Mouse (Mus musculus): ENCODE measurements around the gene Ralgds. TPM values are rescaled to one million over a fixed set of nuclear protein-coding genes. Genes with fewer than 3 reads are reported as not detected.

Ralgds gene
- total and polyA plus RNA-seq, 3 experiments = 4.1 to 11.4 (median 6.6) TPM

GRCm38 (mm10) chr2:28588574-28588973 is 75.6 kb downstream of the Ralgds start:
- Histone ChIP-seq H3K79me2 (replicated peaks; ENCODE audit: control insufficient read depth, extremely low read depth, insufficient read depth, poor library complexity, severe bottlenecking) (no peaks in the 10 kb centered on the region), H3K36me3 (replicated peaks in 1 of 2; ENCODE audit: control insufficient read depth in 1 of 2, insufficient read depth in 1 of 2, low read length in 1 of 2) (no peaks in the 10 kb centered on the region), H3K27me3 (replicated peaks) (peaks cover 9% of the 10 kb centered on the region), H3K9me3 (replicated peaks; ENCODE audit: low read length) (no peaks in the 10 kb centered on the region), H3K4me2 (ENCODE audit: insufficient read depth, low read depth, poor library complexity, severe bottlenecking) (no peak overlapping the region), H3K4me3 (replicated peaks in 1 of 3; ENCODE audit: low read depth in 2 of 3, low read length in 2 of 3, poor library complexity in 1 of 3) (no peak overlapping the region), H3K9ac (ENCODE audit: insufficient read depth, low read depth) (no peak overlapping the region), H3K27ac (ENCODE audit: insufficient read depth, low read depth) (no peak overlapping the region), H3K4me1 (ENCODE audit: control insufficient read depth in 1 of 2, insufficient read depth in 2 of 2) (peaks cover 15 to 22% of the 10 kb centered on the region in 2 experiments)
- dilution Hi-C loops (cut with MboI; ENCODE audit: extremely low pct_ligation_motif_present, extremely low pct_unique_long_range_greater_than_20kb, low sequenced_read_pairs) (no loop called here), in situ Hi-C loops (cut with MboI; ENCODE audit: low pct_ligation_motif_present, low pct_unique_long_range_greater_than_20kb, low sequenced_read_pairs) (no loop called here)
- DNase-seq (ENCODE audit: extremely low read depth) = no peak
- TF ChIP-seq TBP (conservative IDR thresholded peaks at IDR 0.05; ENCODE audit: low read depth, low read length) = no peak
- no peak for TF ChIP-seq UBTF (IDR thresholded peaks at IDR 0.05; ENCODE audit: low read depth, low read length)
- no peak for TF ChIP-seq USF1 (IDR thresholded peaks at IDR 0.05; ENCODE audit: low read depth, low read length)

- no peak overlapping the region for H3K27ac ChIP-seq (ENCODE audit: insufficient read depth, low read depth)
- no peak for DNase-seq (ENCODE audit: extremely low read depth)
- no peak overlapping the region for H3K4me2 ChIP-seq (ENCODE audit: insufficient read depth, low read depth, poor library complexity, severe bottlenecking)
- in situ Hi-C loops (cut with MboI; ENCODE audit: low pct_ligation_motif_present, low pct_unique_long_range_greater_than_20kb, low sequenced_read_pairs) (loop anchor here (5.0 kb wide), 1 partner anchor 36 kb away; no protein-coding TSS in a partner anchor), dilution Hi-C loops (cut with MboI; ENCODE audit: extremely low pct_ligation_motif_present, extremely low pct_unique_long_range_greater_than_20kb, low sequenced_read_pairs) (no loop called here)
- H3K27me3 ChIP-seq (replicated peaks) = peaks cover 18% of the 10 kb centered on the region
- no peak overlapping the region for H3K9ac ChIP-seq (ENCODE audit: insufficient read depth, low read depth)
- H3K36me3 ChIP-seq (replicated peaks in 1 of 2; ENCODE audit: control insufficient read depth in 1 of 2, insufficient read depth in 1 of 2, low read length in 1 of 2) = no peaks in the 10 kb centered on the region
- no peaks in the 10 kb centered on the region for H3K79me2 ChIP-seq (replicated peaks; ENCODE audit: control insufficient read depth, extremely low read depth, insufficient read depth, poor library complexity, severe bottlenecking)
- TF ChIP-seq POLR2A (IDR thresholded peaks at IDR 0.05; ENCODE audit: low read depth, low read length) = no peak
- no peak for TF ChIP-seq TBP (conservative IDR thresholded peaks at IDR 0.05; ENCODE audit: low read depth, low read length)
- TF ChIP-seq MYC (IDR thresholded peaks at IDR 0.05; ENCODE audit: low read depth, low read length) = no peak
- H3K4me1 ChIP-seq (ENCODE audit: control insufficient read depth in 1 of 2, insufficient read depth in 2 of 2) = peaks cover 9 to 14% of the 10 kb centered on the region in 2 experiments
- no peak overlapping the region for H3K4me3 ChIP-seq (replicated peaks in 1 of 3; ENCODE audit: low read depth in 2 of 3, low read length in 2 of 3, poor library complexity in 1 of 3)
- no peaks in the 10 kb centered on the region for H3K9me3 ChIP-seq (replicated peaks; ENCODE audit: low read length)
Observed at GRCm38 (mm10) chr2:28591479-28591878, 78.6 kb downstream of the Ralgds start.

GRCm38 (mm10) chr2:28592809-28593208 is 79.9 kb downstream of the Ralgds start:
- in situ Hi-C loops (cut with MboI; ENCODE audit: low pct_ligation_motif_present, low pct_unique_long_range_greater_than_20kb, low sequenced_read_pairs) = loop anchor here (5.0 kb wide), 1 partner anchor 34 kb away; no protein-coding TSS in a partner anchor
- Histone ChIP-seq H3K36me3 (replicated peaks in 1 of 2; ENCODE audit: control insufficient read depth in 1 of 2, insufficient read depth in 1 of 2, low read length in 1 of 2) (no peaks in the 10 kb centered on the region), H3K9me3 (replicated peaks; ENCODE audit: low read length) (peaks cover 5% of the 10 kb centered on the region), H3K4me1 (ENCODE audit: control insufficient read depth in 1 of 2, insufficient read depth in 2 of 2) (peaks cover 3 to 4% of the 10 kb centered on the region in 2 experiments; a peak in 2 of 4 replicates), H3K27me3 (replicated peaks) (peaks cover 18% of the 10 kb centered on the region), H3K9ac (ENCODE audit: insufficient read depth, low read depth) (no peak overlapping the region), H3K4me2 (ENCODE audit: insufficient read depth, low read depth, poor library complexity, severe bottlenecking) (peak overlapping the region; percentile 88), H3K4me3 (replicated peaks in 1 of 3; ENCODE audit: low read depth in 2 of 3, low read length in 2 of 3, poor library complexity in 1 of 3) (no peak overlapping the region), H3K27ac (ENCODE audit: insufficient read depth, low read depth) (no peak overlapping the region), H3K79me2 (replicated peaks; ENCODE audit: control insufficient read depth, extremely low read depth, insufficient read depth, poor library complexity, severe bottlenecking) (no peaks in the 10 kb centered on the region)
- peak; percentile 69 for DNase-seq (ENCODE audit: extremely low read depth)
- dilution Hi-C loops (cut with MboI; ENCODE audit: extremely low pct_ligation_motif_present, extremely low pct_unique_long_range_greater_than_20kb, low sequenced_read_pairs) = no loop called here
- no peak for TF ChIP-seq SIN3A (IDR thresholded peaks at IDR 0.05; ENCODE audit: low read length)
- no peak for TF ChIP-seq KAT2A (IDR thresholded peaks at IDR 0.05; ENCODE audit: insufficient replicate concordance, low read length)
- TF ChIP-seq ZKSCAN1 (IDR thresholded peaks at IDR 0.05; ENCODE audit: borderline replicate concordance, low read depth, low read length) = no peak
- TF ChIP-seq SMC3 (IDR thresholded peaks at IDR 0.05; ENCODE audit: low read depth, low read length) = peak; percentile 85
- no peak for TF ChIP-seq ZMIZ1 (IDR thresholded peaks at IDR 0.05; ENCODE audit: low read depth, low read length)
- no peak for TF ChIP-seq MAFK (IDR thresholded peaks at IDR 0.05; ENCODE audit: insufficient replicate concordance, low read length)
- TF ChIP-seq NRF1 (IDR thresholded peaks at IDR 0.05; ENCODE audit: low read depth, low read length) = no peak
- no peak for TF ChIP-seq E2F4 (IDR thresholded peaks at IDR 0.05; ENCODE audit: insufficient replicate concordance, low read depth, low read length)
- peak; percentile 82 to 94 for TF ChIP-seq CTCF (conservative IDR thresholded peaks at IDR 0.05 in 1 of 2, IDR thresholded peaks at IDR 0.05 in 1 of 2; ENCODE audit: low read depth in 2 of 2, low read length in 2 of 2)
- TF ChIP-seq USF1 (IDR thresholded peaks at IDR 0.05; ENCODE audit: low read depth, low read length) = no peak
- TF ChIP-seq POLR2A (IDR thresholded peaks at IDR 0.05; ENCODE audit: low read depth, low read length) = no peak
- no peak for TF ChIP-seq TBP (conservative IDR thresholded peaks at IDR 0.05; ENCODE audit: low read depth, low read length)
- no peak for TF ChIP-seq MYC (IDR thresholded peaks at IDR 0.05; ENCODE audit: low read depth, low read length)
- TF ChIP-seq TCF12 (IDR thresholded peaks at IDR 0.05; ENCODE audit: low read depth, low read length) = no peak
- no peak for TF ChIP-seq CHD2 (IDR thresholded peaks at IDR 0.05; ENCODE audit: low read length)
- 0 out of 2 replicates have a peak, but pooled peaks have one; percentile 24 for TF ChIP-seq IRF4 (IDR thresholded peaks at IDR 0.05; ENCODE audit: low read depth, low read length)
- no peak for TF ChIP-seq ZNF384 (IDR thresholded peaks at IDR 0.05; ENCODE audit: low read depth, low read length)
- TF ChIP-seq JUN (IDR thresholded peaks at IDR 0.05; ENCODE audit: insufficient read depth, low read depth, low read length) = no peak
- TF ChIP-seq JUND (conservative IDR thresholded peaks at IDR 0.05; ENCODE audit: low read depth, low read length) = no peak
- no peak for TF ChIP-seq PAX5 (IDR thresholded peaks at IDR 0.05; ENCODE audit: low read length)
- no peak for TF ChIP-seq MXI1 (IDR thresholded peaks at IDR 0.05; ENCODE audit: low read depth, low read length)
- TF ChIP-seq CHD1 (IDR thresholded peaks at IDR 0.05; ENCODE audit: low read depth, low read length) = no peak
- TF ChIP-seq MEF2A (IDR thresholded peaks at IDR 0.05; ENCODE audit: borderline replicate concordance, low read depth, low read length) = no peak
- TF ChIP-seq USF2 (conservative IDR thresholded peaks at IDR 0.05; ENCODE audit: low read depth, low read length) = no peak
- TF ChIP-seq ZC3H11A (IDR thresholded peaks at IDR 0.05; ENCODE audit: low read depth, low read length) = 0 out of 2 replicates have a peak, but pooled peaks have one; percentile 14

Measured in CH12.LX (cell line).